Mouse (Mus musculus) layer of hippocampus, postnatal 10 days (tissue): ENCODE results near the gene Srek1ip1. TPM values are rescaled to one million over a fixed set of nuclear protein-coding genes. Genes with fewer than 3 reads are reported as not detected.
A peak's percentile ranks its signal among the peaks of the same experiment; 100 is the strongest.

ENCODE experiments used
- DNase-seq, 2 experiments: peaks; one replicate each; pipeline ENCODE4 v3.0.0; 2021; ENCODE audit warnings: low spot score in 2 of 2
- long read RNA-seq: library from polyadenylated mRNA; stranded (forward); transcript quantifications from one replicate; pipeline ENCODE4 v2.0.0, GENCODE M21; 2023
- total RNA-seq, 2 experiments: library from RNA; stranded (reverse); gene quantifications; 2 replicates each; pipeline ENCODE4 v1.2.3; 2021

The Srek1ip1 gene
- total RNA-seq: 10 to 100 TPM; 14.2 to 14.5 TPM
- long read RNA-seq, transcript Srek1ip1-201 (5 exons, 2,365 nt): major isoform, 11 of 16 reads
- long read RNA-seq, partial matches to known transcripts: 1 of 16 reads
- long read RNA-seq, other reads (novel, unspliced or antisense): 3 of 16 reads

GRCm38 (mm10) chr13:104792184-104792583 is at the start of gene Srek1ip1:
Gene Srek1ip1 (plus strand): TSS chr13:104792484.
- no peak for DNase-seq

- no peak for DNase-seq
Measured at GRCm38 (mm10) chr13:104742866-104743265, 49.4 kb upstream of the Srek1ip1 start.

GRCm38 (mm10) chr13:104747032-104747431 is 45.3 kb upstream of the Srek1ip1 start:
- DNase-seq: no peak

- no peak for DNase-seq
Measured at GRCm38 (mm10) chr13:104759381-104759780, 32.9 kb upstream of the Srek1ip1 start.

- DNase-seq: no peak
Measured at GRCm38 (mm10) chr13:104762401-104762800, 29.9 kb upstream of the Srek1ip1 start.

GRCm38 (mm10) chr13:104763193-104763592 is 29.1 kb upstream of the Srek1ip1 start:
- DNase-seq: no peak

GRCm38 (mm10) chr13:104779104-104779670 is 13.1 kb upstream of the Srek1ip1 start:
- no peak for DNase-seq

GRCm38 (mm10) chr13:104787260-104787659 is 5.0 kb upstream of the Srek1ip1 start:
- no peak for DNase-seq

GRCm38 (mm10) chr13:104789663-104790062 is 2.6 kb upstream of the Srek1ip1 start:
- peak; percentile 29 to 40 for DNase-seq

GRCm38 (mm10) chr13:104794421-104794820 is 2.1 kb downstream of the Srek1ip1 start:
- no peak for DNase-seq

GRCm38 (mm10) chr13:104799067-104799466 is 6.8 kb downstream of the Srek1ip1 start:
- DNase-seq: no peak

- no peak for DNase-seq
Measured at GRCm38 (mm10) chr13:104799566-104800182, 7.4 kb downstream of the Srek1ip1 start.

GRCm38 (mm10) chr13:104805681-104806080 is 13.4 kb downstream of the Srek1ip1 start:
- DNase-seq: no peak

- no peak for DNase-seq
Measured at GRCm38 (mm10) chr13:104816270-104816634, 24.0 kb downstream of the Srek1ip1 start.

- peak; percentile 86 to 87 for DNase-seq
Measured at GRCm38 (mm10) chr13:104816635-104817571, 24.6 kb downstream of the Srek1ip1 start, which contains the start of gene Cwc27. Gene Cwc27 (minus strand): TSS chr13:104817142.

- no peak for DNase-seq
Measured at GRCm38 (mm10) chr13:104817696-104818095, 25.4 kb downstream of the Srek1ip1 start.

- no peak for DNase-seq
Measured at GRCm38 (mm10) chr13:104821192-104821591, 28.9 kb downstream of the Srek1ip1 start.

- DNase-seq: no peak
Measured at GRCm38 (mm10) chr13:104821908-104822307, 29.6 kb downstream of the Srek1ip1 start.

- no peak for DNase-seq
Measured at GRCm38 (mm10) chr13:104822411-104822838, 30.1 kb downstream of the Srek1ip1 start.

GRCm38 (mm10) chr13:104825470-104825869 is 33.2 kb downstream of the Srek1ip1 start:
- no peak for DNase-seq

- DNase-seq: no peak
Measured at GRCm38 (mm10) chr13:104832811-104833210, 40.5 kb downstream of the Srek1ip1 start.

GRCm38 (mm10) chr13:104837628-104838027 is 45.3 kb downstream of the Srek1ip1 start:
- DNase-seq: no peak
